Mouse (Mus musculus): Measurements from ENCODE around the gene Mcemp1. TPM values are rescaled to one million over a fixed set of nuclear protein-coding genes. Genes with fewer than 3 reads are reported as not detected.

Mcemp1 gene
- polyA plus RNA-seq, 1 experiment from 2014 or later, result 8.2 TPM

GRCm38 (mm10) chr8:3678831-3679230 is 13.3 kb downstream of the Mcemp1 start:
- H3K9me3 ChIP-seq (replicated peaks; ENCODE audit: control insufficient read depth, low read length), result no peaks in the 10 kb centered on the region
- H3K27ac ChIP-seq (ENCODE audit: low read length), result no peak overlapping the region
- H3K4me1 ChIP-seq (ENCODE audit: control insufficient read depth, low read depth, low read length), result peaks cover 17% of the 10 kb centered on the region
- no peak overlapping the region for H3K4me3 ChIP-seq (ENCODE audit: low read depth, low read length)
- peaks cover 14% of the 10 kb centered on the region for H3K36me3 ChIP-seq (ENCODE audit: control insufficient read depth, insufficient read depth)
- no peak overlapping the region for H3K4me2 ChIP-seq (ENCODE audit: low read depth, low read length)
- H3K27me3 ChIP-seq (ENCODE audit: control insufficient read depth, insufficient read depth, low read depth, low read length), result no peaks in the 10 kb centered on the region
- WGBS (ENCODE audit: insufficient replicate concordance), result 91% methylated on average over 23 of the region's 23 CpGs
- H3K9ac ChIP-seq (ENCODE audit: low read depth, low read length), result no peak overlapping the region
- ATAC-seq (ENCODE audit: low read depth), result no peak

DNA sequence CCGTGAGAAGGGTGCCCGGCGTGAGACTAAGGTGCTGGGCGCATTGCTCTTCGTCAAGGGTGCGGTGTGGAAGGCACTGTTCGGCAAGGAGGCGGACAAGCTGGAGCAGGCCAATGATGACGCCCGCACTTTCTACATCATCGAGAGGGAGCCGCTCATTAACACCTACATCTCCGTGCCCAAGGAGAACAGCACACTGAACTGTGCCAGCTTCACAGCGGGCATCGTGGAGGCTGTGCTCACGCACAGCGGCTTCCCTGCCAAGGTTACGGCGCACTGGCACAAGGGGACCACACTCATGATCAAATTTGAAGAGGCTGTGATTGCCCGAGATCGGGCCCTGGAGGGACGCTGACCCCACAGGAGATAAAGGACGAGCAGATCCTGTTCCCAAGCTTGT is 13.7 kb downstream of the Mcemp1 start:
- Histone ChIP-seq H3K27ac (ENCODE audit: low read length) (no peak overlapping the region), H3K4me2 (ENCODE audit: low read depth, low read length) (no peak overlapping the region), H3K36me3 (ENCODE audit: control insufficient read depth, insufficient read depth) (peaks cover 14% of the 10 kb centered on the region), H3K9ac (ENCODE audit: low read depth, low read length) (no peak overlapping the region), H3K27me3 (ENCODE audit: control insufficient read depth, insufficient read depth, low read depth, low read length) (no peaks in the 10 kb centered on the region), H3K4me1 (ENCODE audit: control insufficient read depth, low read depth, low read length) (peaks cover 17% of the 10 kb centered on the region), H3K9me3 (replicated peaks; ENCODE audit: control insufficient read depth, low read length) (no peaks in the 10 kb centered on the region), H3K4me3 (ENCODE audit: low read depth, low read length) (no peak overlapping the region)
- whole genome bisulfite sequencing (ENCODE audit: insufficient replicate concordance), result 88% methylated on average over 23 of the region's 23 CpGs
- no peak for ATAC-seq (ENCODE audit: low read depth)

DNA sequence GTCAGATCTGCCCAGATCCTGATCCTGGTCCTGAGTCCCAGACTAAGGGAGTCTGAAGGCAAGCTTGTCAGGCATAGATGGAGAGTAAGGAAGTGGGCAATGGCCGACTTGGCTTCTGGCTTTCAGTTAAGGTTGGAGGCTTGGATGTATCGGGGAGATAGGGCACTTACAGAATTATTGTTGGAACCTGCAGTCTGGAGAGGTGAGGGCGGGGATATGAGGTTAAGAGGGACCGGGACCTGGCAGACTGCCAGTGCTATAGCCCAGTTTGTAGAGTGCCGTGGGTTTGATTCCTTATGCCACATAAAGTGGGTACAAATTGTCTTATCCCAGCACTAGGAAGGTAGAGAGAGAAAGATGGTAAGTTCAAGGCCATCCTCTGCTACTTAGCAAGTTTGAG is 14.1 kb downstream of the Mcemp1 start:
- Histone ChIP-seq H3K9ac (ENCODE audit: low read depth, low read length) (no peak overlapping the region), H3K27me3 (ENCODE audit: control insufficient read depth, insufficient read depth, low read depth, low read length) (no peaks in the 10 kb centered on the region), H3K4me2 (ENCODE audit: low read depth, low read length) (no peak overlapping the region), H3K27ac (ENCODE audit: low read length) (no peak overlapping the region), H3K9me3 (replicated peaks; ENCODE audit: control insufficient read depth, low read length) (no peaks in the 10 kb centered on the region), H3K4me1 (ENCODE audit: control insufficient read depth, low read depth, low read length) (peaks cover 17% of the 10 kb centered on the region), H3K4me3 (ENCODE audit: low read depth, low read length) (no peak overlapping the region), H3K36me3 (ENCODE audit: control insufficient read depth, insufficient read depth) (peaks cover 14% of the 10 kb centered on the region)
- no peak for ATAC-seq (ENCODE audit: low read depth)
- 80% methylated on average over 5 of the region's 5 CpGs for WGBS (ENCODE audit: insufficient replicate concordance)

- H3K9ac ChIP-seq (ENCODE audit: low read depth, low read length), result no peak overlapping the region
- H3K4me3 ChIP-seq (ENCODE audit: low read depth, low read length), result no peak overlapping the region
- no peaks in the 10 kb centered on the region for H3K27me3 ChIP-seq (ENCODE audit: control insufficient read depth, insufficient read depth, low read depth, low read length)
- ATAC-seq (ENCODE audit: low read depth), result no peak
- peaks cover 14% of the 10 kb centered on the region for H3K36me3 ChIP-seq (ENCODE audit: control insufficient read depth, insufficient read depth)
- WGBS (ENCODE audit: insufficient replicate concordance), result 69% methylated on average over 5 of the region's 5 CpGs
- no peak overlapping the region for H3K27ac ChIP-seq (ENCODE audit: low read length)
- H3K9me3 ChIP-seq (replicated peaks; ENCODE audit: control insufficient read depth, low read length), result no peaks in the 10 kb centered on the region
- peaks cover 6% of the 10 kb centered on the region for H3K4me1 ChIP-seq (ENCODE audit: control insufficient read depth, low read depth, low read length)
- H3K4me2 ChIP-seq (ENCODE audit: low read depth, low read length), result no peak overlapping the region
Measured at GRCm38 (mm10) chr8:3682435-3682834, 16.9 kb downstream of the Mcemp1 start.

DNA sequence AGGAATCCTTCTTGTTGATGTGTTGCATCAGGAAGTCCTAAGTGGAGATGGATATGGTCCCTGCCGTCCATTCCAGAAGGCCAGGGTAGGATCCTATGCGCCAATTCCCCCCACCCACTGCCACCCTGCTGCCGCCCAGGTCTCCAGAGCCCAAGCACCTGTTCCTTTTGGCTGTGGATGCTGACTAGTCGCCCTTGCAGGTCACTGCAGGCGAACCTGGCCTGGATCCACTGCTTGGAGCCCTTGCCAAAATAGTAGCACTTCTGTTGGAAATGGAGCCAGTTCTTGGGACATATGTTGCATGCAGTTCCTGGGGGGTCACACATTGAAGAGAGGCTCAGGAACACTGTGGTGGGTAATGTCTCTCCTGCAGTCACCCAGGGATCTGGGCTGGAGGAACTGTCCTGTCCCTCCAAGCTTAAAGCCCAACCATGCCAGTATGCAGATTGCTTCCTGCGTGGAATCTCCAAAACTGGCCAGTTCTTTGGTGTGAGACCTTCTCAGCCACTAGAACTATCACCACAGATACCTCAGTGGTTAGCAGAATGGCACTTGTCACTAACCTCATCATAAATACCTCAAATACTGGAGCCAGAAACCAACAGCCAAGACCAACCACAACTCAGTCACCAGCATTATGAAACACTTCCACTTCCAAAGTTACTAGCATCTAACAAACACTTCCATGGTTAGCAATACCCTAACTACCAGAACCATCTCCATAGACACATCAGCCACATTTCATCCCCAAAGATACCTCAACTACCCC is 18.0 kb downstream of the Mcemp1 start:
- Histone ChIP-seq H3K9me3 (replicated peaks; ENCODE audit: control insufficient read depth, low read length) (no peaks in the 10 kb centered on the region), H3K4me1 (ENCODE audit: control insufficient read depth, low read depth, low read length) (no peaks in the 10 kb centered on the region), H3K4me2 (ENCODE audit: low read depth, low read length) (no peak overlapping the region), H3K4me3 (ENCODE audit: low read depth, low read length) (no peak overlapping the region), H3K9ac (ENCODE audit: low read depth, low read length) (no peak overlapping the region), H3K27ac (ENCODE audit: low read length) (no peak overlapping the region), H3K36me3 (ENCODE audit: control insufficient read depth, insufficient read depth) (peaks cover 14% of the 10 kb centered on the region), H3K27me3 (ENCODE audit: control insufficient read depth, insufficient read depth, low read depth, low read length) (no peaks in the 10 kb centered on the region)
- ATAC-seq (ENCODE audit: low read depth), result no peak
- 58% methylated on average over 6 of the region's 6 CpGs for WGBS (ENCODE audit: insufficient replicate concordance)

DNA sequence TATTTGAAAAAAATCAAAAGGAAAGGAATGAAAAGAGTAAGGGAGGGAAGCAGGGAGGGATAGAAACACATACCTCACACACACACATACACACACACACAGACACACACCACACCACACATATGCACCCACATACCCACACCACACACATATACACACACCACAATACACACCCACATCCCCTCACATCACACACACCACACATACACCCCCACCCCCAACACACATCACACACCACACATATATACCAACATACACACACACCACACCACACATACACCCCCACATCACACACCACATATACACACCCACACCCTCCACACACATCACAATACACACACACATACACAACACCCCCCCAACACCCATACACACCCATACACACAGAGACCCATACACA is 19.0 kb downstream of the Mcemp1 start:
- no peak overlapping the region for H3K9ac ChIP-seq (ENCODE audit: low read depth, low read length)
- no peak overlapping the region for H3K4me3 ChIP-seq (ENCODE audit: low read depth, low read length)
- H3K36me3 ChIP-seq (ENCODE audit: control insufficient read depth, insufficient read depth), result peaks cover 5% of the 10 kb centered on the region
- no peak overlapping the region for H3K27ac ChIP-seq (ENCODE audit: low read length)
- no peaks in the 10 kb centered on the region for H3K9me3 ChIP-seq (replicated peaks; ENCODE audit: control insufficient read depth, low read length)
- no peak overlapping the region for H3K4me2 ChIP-seq (ENCODE audit: low read depth, low read length)
- H3K4me1 ChIP-seq (ENCODE audit: control insufficient read depth, low read depth, low read length), result no peaks in the 10 kb centered on the region
- no peaks in the 10 kb centered on the region for H3K27me3 ChIP-seq (ENCODE audit: control insufficient read depth, insufficient read depth, low read depth, low read length)
- ATAC-seq (ENCODE audit: low read depth), result no peak

DNA sequence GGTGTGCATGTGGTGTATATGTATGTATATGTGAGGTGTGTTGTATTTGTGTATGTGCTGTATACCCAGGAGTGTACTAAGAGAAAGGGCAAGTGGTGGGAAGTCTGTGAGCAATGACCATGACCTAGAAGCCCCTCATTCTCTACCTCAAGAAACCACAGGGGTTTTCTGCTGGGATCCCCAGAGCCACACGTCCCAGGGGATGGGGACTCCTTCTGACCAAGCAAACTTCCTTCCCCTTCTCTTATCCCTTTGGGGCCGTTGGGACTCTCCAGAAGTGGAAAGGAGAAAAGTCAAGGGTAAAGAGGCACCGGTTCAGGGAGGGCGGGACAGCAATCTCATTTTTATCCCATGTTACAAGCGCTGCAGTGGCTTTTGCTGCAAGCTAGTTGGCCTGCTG is 19.9 kb downstream of the Mcemp1 start:
- 43% methylated on average over 5 of the region's 5 CpGs for WGBS (ENCODE audit: insufficient replicate concordance)
- H3K27ac ChIP-seq (ENCODE audit: low read length), result no peak overlapping the region
- H3K9me3 ChIP-seq (replicated peaks; ENCODE audit: control insufficient read depth, low read length), result no peaks in the 10 kb centered on the region
- H3K36me3 ChIP-seq (ENCODE audit: control insufficient read depth, insufficient read depth), result no peaks in the 10 kb centered on the region; the same call in 1 of the 2 replicates
- H3K9ac ChIP-seq (ENCODE audit: low read depth, low read length), result no peak overlapping the region
- no peak overlapping the region for H3K4me2 ChIP-seq (ENCODE audit: low read depth, low read length)
- ATAC-seq (ENCODE audit: low read depth), result no peak
- H3K4me1 ChIP-seq (ENCODE audit: control insufficient read depth, low read depth, low read length), result no peaks in the 10 kb centered on the region
- no peak overlapping the region for H3K4me3 ChIP-seq (ENCODE audit: low read depth, low read length)
- H3K27me3 ChIP-seq (ENCODE audit: control insufficient read depth, insufficient read depth, low read depth, low read length), result no peaks in the 10 kb centered on the region

GRCm38 (mm10) chr8:3687537-3687936 is 22.0 kb downstream of the Mcemp1 start:
- H3K4me1 ChIP-seq (ENCODE audit: control insufficient read depth, low read depth, low read length), result no peaks in the 10 kb centered on the region
- H3K36me3 ChIP-seq (ENCODE audit: control insufficient read depth, insufficient read depth), result no peaks in the 10 kb centered on the region
- H3K9me3 ChIP-seq (replicated peaks; ENCODE audit: control insufficient read depth, low read length), result no peaks in the 10 kb centered on the region
- H3K27ac ChIP-seq (ENCODE audit: low read length), result no peak overlapping the region
- ATAC-seq (ENCODE audit: low read depth), result no peak
- H3K27me3 ChIP-seq (ENCODE audit: control insufficient read depth, insufficient read depth, low read depth, low read length), result no peaks in the 10 kb centered on the region
- no peak overlapping the region for H3K9ac ChIP-seq (ENCODE audit: low read depth, low read length)
- H3K4me3 ChIP-seq (ENCODE audit: low read depth, low read length), result no peak overlapping the region
- 50% methylated on average over 6 of the region's 6 CpGs for WGBS (ENCODE audit: insufficient replicate concordance)
- H3K4me2 ChIP-seq (ENCODE audit: low read depth, low read length), result no peak overlapping the region

DNA sequence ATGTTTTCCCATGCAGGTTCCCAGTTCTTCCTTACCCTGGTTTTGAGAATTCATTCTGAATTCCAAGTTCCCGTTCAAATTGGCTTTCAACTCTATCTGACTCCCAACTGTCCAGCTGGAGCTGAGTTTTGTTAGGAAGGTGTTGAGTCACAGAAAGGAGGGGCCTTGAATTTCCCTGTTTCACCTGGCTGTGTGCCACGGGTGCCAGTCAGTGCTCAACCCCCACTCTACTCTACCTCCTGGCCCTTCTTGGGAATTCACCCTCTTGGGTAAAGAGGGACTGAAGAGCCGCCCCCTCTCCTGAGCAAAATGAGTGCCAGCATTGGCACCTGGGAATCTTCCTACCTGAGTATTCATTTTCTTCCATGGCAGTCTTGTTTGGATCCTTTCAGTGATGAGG is 25.2 kb downstream of the Mcemp1 start:
- WGBS (ENCODE audit: insufficient replicate concordance), result 51% methylated on average over 3 of the region's 3 CpGs
- H3K4me2 ChIP-seq (ENCODE audit: low read depth, low read length), result no peak overlapping the region
- H3K36me3 ChIP-seq (ENCODE audit: control insufficient read depth, insufficient read depth), result no peaks in the 10 kb centered on the region
- H3K4me1 ChIP-seq (ENCODE audit: control insufficient read depth, low read depth, low read length), result no peaks in the 10 kb centered on the region
- H3K9me3 ChIP-seq (replicated peaks; ENCODE audit: control insufficient read depth, low read length), result no peaks in the 10 kb centered on the region
- H3K4me3 ChIP-seq (ENCODE audit: low read depth, low read length), result no peak overlapping the region
- ATAC-seq (ENCODE audit: low read depth), result no peak
- H3K27ac ChIP-seq (ENCODE audit: low read length), result no peak overlapping the region
- no peaks in the 10 kb centered on the region for H3K27me3 ChIP-seq (ENCODE audit: control insufficient read depth, insufficient read depth, low read depth, low read length)
- H3K9ac ChIP-seq (ENCODE audit: low read depth, low read length), result no peak overlapping the region

Data from liver, embryonic 16.5 days (tissue).